Mouse (Mus musculus): Measurements from ENCODE around the gene Sept5. TPM values are rescaled to one million over a fixed set of nuclear protein-coding genes. Genes with fewer than 3 reads are reported as not detected.

Gene Sept5
- total and polyA plus RNA-seq, 2 experiments from 2014 or later = 3.8 to 8.7 TPM

GRCm38 (mm10) chr16:18626376-18626878 lies 3.3 kb downstream of the Sept5 start, which contains the start of gene Gm49601:
Gm49601 (minus strand) TSS chr16:18626427.
- DNase-seq (ENCODE audit: low spot score) = peak; percentile 43
- H3K36me3 ChIP-seq (replicated peaks; ENCODE audit: control insufficient read depth, insufficient read depth, low read length) = no peaks in the 10 kb centered on the region
- no peak within 1 kb of the TSS for H3K9ac ChIP-seq (replicated peaks; ENCODE audit: low read depth, low read length)
- H3K4me3 ChIP-seq (ENCODE audit: low read depth, low read length) = peak within 1 kb of the TSS; percentile 43
- TF ChIP-seq CTCF (IDR thresholded peaks at IDR 0.05; ENCODE audit: low read depth) = peak; percentile 69
- TF ChIP-seq EP300 (IDR thresholded peaks at IDR 0.05; ENCODE audit: low read depth) = no peak
- H3K27ac ChIP-seq (ENCODE audit: low read depth) = no peak within 1 kb of the TSS
- no peaks in the 10 kb centered on the region for H3K9me3 ChIP-seq (replicated peaks; ENCODE audit: control insufficient read depth, low read length)
- WGBS = under 1% methylated on average over 64 of the region's 65 CpGs
- H3K27me3 ChIP-seq (ENCODE audit: control insufficient read depth, insufficient read depth, low read length) = peaks cover 71% of the 10 kb centered on the region
- peak within 1 kb of the TSS; percentile 66 for H3K4me2 ChIP-seq (ENCODE audit: low read depth, low read length)
- peak; percentile 52 for ATAC-seq (ENCODE audit: insufficient read depth, low read depth)
- H3K4me1 ChIP-seq (ENCODE audit: control insufficient read depth, insufficient read depth) = 0 out of 2 replicates have a peak, but pooled peaks cover 5% of the 10 kb centered on the region

DNA sequence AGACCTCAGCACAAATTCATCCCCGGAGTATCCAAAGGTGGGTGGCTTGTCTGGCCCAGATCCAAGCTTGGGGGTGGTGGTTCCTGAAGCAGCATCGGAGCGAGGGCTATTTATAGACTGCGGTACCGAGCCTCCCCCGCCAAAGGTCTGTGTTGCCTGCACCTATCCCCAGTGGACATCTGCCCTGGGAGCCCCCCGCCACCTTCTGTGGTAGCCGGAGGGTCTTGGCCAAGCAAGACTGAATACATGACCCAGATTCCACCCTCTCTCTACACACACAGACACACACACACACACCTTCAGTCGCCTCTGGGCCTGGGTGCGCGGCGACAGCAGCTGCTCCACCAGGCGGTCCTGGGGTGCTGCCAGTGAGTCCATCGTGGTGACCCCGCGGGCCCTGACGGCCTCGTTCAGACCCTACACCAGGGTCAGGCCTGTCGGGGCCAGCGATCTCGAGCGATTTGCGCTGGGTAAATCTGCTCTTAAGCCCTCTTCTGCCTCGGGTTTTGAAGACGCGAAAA lies 3.9 kb downstream of the Sept5 start:
- WGBS = 8% methylated on average over 26 of the region's 26 CpGs
- H3K27me3 ChIP-seq (ENCODE audit: control insufficient read depth, insufficient read depth, low read length) = peaks cover 77% of the 10 kb centered on the region
- TF ChIP-seq CTCF (IDR thresholded peaks at IDR 0.05; ENCODE audit: low read depth) (no peak), EP300 (IDR thresholded peaks at IDR 0.05; ENCODE audit: low read depth) (no peak)

GRCm38 (mm10) chr16:18625097-18625496 lies 4.7 kb downstream of the Sept5 start:
- H3K4me2 ChIP-seq (ENCODE audit: low read depth, low read length) = no peak overlapping the region
- 47% methylated on average over 14 of the region's 14 CpGs for WGBS
- H3K27ac ChIP-seq (ENCODE audit: low read depth) = no peak overlapping the region
- H3K9ac ChIP-seq (replicated peaks; ENCODE audit: low read depth, low read length) = no peak overlapping the region
- no peak for DNase-seq (ENCODE audit: low spot score)
- no peaks in the 10 kb centered on the region for H3K36me3 ChIP-seq (replicated peaks; ENCODE audit: control insufficient read depth, insufficient read depth, low read length)
- H3K4me1 ChIP-seq (ENCODE audit: control insufficient read depth, insufficient read depth) = 0 out of 2 replicates have a peak, but pooled peaks cover 5% of the 10 kb centered on the region
- peaks cover 84% of the 10 kb centered on the region for H3K27me3 ChIP-seq (ENCODE audit: control insufficient read depth, insufficient read depth, low read length)
- H3K4me3 ChIP-seq (ENCODE audit: low read depth, low read length) = no peak overlapping the region
- no peak for TF ChIP-seq EP300 (IDR thresholded peaks at IDR 0.05; ENCODE audit: low read depth)
- no peak for TF ChIP-seq CTCF (IDR thresholded peaks at IDR 0.05; ENCODE audit: low read depth)
- H3K9me3 ChIP-seq (replicated peaks; ENCODE audit: control insufficient read depth, low read length) = no peaks in the 10 kb centered on the region
- no peak for ATAC-seq (ENCODE audit: insufficient read depth, low read depth)

More for the DNA sequence above, 3.9 kb downstream of the Sept5 start:
- Histone ChIP-seq H3K4me2 (ENCODE audit: low read depth, low read length) (peak overlapping the region; percentile 66), H3K9me3 (replicated peaks; ENCODE audit: control insufficient read depth, low read length) (no peaks in the 10 kb centered on the region), H3K27ac (ENCODE audit: low read depth) (no peak overlapping the region), H3K4me3 (ENCODE audit: low read depth, low read length) (peak overlapping the region; percentile 43), H3K4me1 (ENCODE audit: control insufficient read depth, insufficient read depth) (0 out of 2 replicates have a peak, but pooled peaks cover 5% of the 10 kb centered on the region), H3K36me3 (replicated peaks; ENCODE audit: control insufficient read depth, insufficient read depth, low read length) (no peaks in the 10 kb centered on the region), H3K9ac (replicated peaks; ENCODE audit: low read depth, low read length) (no peak overlapping the region)
- ATAC-seq (ENCODE audit: insufficient read depth, low read depth) (no peak), DNase-seq (ENCODE audit: low spot score) (no peak)

DNA sequence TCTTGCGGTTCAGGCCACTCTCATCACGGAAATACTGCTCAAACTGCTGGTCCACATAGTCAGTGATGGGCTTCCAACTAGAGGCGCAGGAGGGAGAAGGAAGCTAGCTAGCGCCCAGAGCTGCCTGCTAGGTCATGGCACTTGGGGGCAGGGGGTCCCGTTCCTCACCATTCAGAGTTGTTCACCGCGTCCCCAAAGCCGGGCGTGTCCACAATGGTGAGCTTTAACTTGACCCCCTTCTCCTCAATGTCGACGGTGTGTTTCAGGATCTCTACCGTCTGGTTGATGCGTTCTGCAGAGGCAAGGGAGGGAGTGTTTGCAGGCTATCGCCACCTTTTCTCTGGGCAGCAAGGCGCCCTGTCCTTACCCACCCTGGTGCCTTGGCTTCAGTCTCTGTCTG lies 5.1 kb downstream of the Sept5 start:
- 40% methylated on average over 15 of the region's 15 CpGs for WGBS
- 0 out of 2 replicates have a peak, but pooled peaks cover 5% of the 10 kb centered on the region for H3K4me1 ChIP-seq (ENCODE audit: control insufficient read depth, insufficient read depth)
- no peak overlapping the region for H3K9ac ChIP-seq (replicated peaks; ENCODE audit: low read depth, low read length)
- H3K27ac ChIP-seq (ENCODE audit: low read depth) = no peak overlapping the region
- H3K27me3 ChIP-seq (ENCODE audit: control insufficient read depth, insufficient read depth, low read length) = peaks cover 89% of the 10 kb centered on the region
- no peaks in the 10 kb centered on the region for H3K36me3 ChIP-seq (replicated peaks; ENCODE audit: control insufficient read depth, insufficient read depth, low read length)
- TF ChIP-seq CTCF (IDR thresholded peaks at IDR 0.05; ENCODE audit: low read depth) = no peak
- no peak for TF ChIP-seq EP300 (IDR thresholded peaks at IDR 0.05; ENCODE audit: low read depth)
- DNase-seq (ENCODE audit: low spot score) (no peak), ATAC-seq (ENCODE audit: insufficient read depth, low read depth) (no peak)
- no peak overlapping the region for H3K4me3 ChIP-seq (ENCODE audit: low read depth, low read length)
- no peaks in the 10 kb centered on the region for H3K9me3 ChIP-seq (replicated peaks; ENCODE audit: control insufficient read depth, low read length)
- H3K4me2 ChIP-seq (ENCODE audit: low read depth, low read length) = no peak overlapping the region

DNA sequence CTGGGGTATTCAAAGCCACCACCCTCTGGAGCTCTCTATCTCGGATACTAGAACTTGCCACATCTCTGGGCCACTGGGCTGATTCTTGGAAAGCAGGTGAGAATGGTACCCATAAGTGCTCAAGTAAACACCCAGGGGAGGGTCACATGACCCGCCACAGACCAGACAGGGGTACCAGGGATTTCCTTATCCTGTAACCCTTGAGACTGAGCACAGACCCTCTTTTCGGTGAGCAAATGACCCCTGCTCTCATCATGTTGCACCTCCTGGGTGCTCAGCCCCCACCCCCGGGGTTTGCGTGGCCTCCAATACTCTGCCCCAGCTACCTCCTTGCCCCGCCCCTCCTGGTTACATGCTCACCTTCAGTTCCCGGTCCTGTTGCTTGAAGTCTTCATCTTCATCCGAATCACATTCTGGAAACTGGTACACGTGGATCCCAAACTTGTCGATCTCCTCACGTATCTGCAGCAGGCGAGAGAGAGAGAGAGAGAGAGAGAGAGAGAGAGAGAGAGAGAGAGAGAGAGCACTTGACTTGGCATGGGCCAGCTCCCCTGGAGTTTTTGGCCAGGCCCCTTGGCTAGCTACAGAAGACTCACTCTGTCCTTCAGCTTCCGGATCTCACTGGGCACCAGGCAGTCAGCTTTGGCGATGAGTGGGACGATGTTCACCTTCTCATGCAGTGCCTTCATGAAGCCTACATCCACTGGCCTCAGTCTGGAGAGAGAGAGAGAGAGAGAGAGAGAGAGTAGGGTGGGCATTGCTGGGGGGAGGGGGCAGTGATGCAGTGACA lies 5.8 kb downstream of the Sept5 start:
- WGBS = 46% methylated on average over 15 of the region's 15 CpGs
- no peak overlapping the region for H3K9ac ChIP-seq (replicated peaks; ENCODE audit: low read depth, low read length)
- TF ChIP-seq CTCF (IDR thresholded peaks at IDR 0.05; ENCODE audit: low read depth) (no peak), EP300 (IDR thresholded peaks at IDR 0.05; ENCODE audit: low read depth) (no peak)
- H3K27me3 ChIP-seq (ENCODE audit: control insufficient read depth, insufficient read depth, low read length) = peaks cover 96% of the 10 kb centered on the region
- no peak for DNase-seq (ENCODE audit: low spot score)
- ATAC-seq (ENCODE audit: insufficient read depth, low read depth) = no peak
- 0 out of 2 replicates have a peak, but pooled peaks cover 5% of the 10 kb centered on the region for H3K4me1 ChIP-seq (ENCODE audit: control insufficient read depth, insufficient read depth)
- no peaks in the 10 kb centered on the region for H3K36me3 ChIP-seq (replicated peaks; ENCODE audit: control insufficient read depth, insufficient read depth, low read length)
- no peak overlapping the region for H3K4me2 ChIP-seq (ENCODE audit: low read depth, low read length)
- no peak overlapping the region for H3K27ac ChIP-seq (ENCODE audit: low read depth)
- no peaks in the 10 kb centered on the region for H3K9me3 ChIP-seq (replicated peaks; ENCODE audit: control insufficient read depth, low read length)
- H3K4me3 ChIP-seq (ENCODE audit: low read depth, low read length) = no peak overlapping the region

Data from heart, postnatal 0 days (tissue).